Mouse (Mus musculus) activated CD4-positive, CD25-positive, alpha-beta regulatory T cell, adult 4 months (primary cell): Measurements from ENCODE around the gene Acr. TPM values are rescaled to one million over a fixed set of nuclear protein-coding genes. Genes with fewer than 3 reads are reported as not detected.

Experiments used
- ATAC-seq: one replicate; pipeline ENCODE4 v1.8.0; 2017
- polyA plus RNA-seq, 2 experiments: library from polyadenylated mRNA; unstranded; fragments of 100-300 nt; shearing (Covaris generic); gene quantifications; one replicate each; pipeline ENCODE4 v1.2.1; 2017

The Acr gene
- polyA plus RNA-seq, result not detected

- no peak for ATAC-seq
Measured at GRCm38 (mm10) chr15:89568114-89568513, at the start of gene Acr. Gene Acr (plus strand): TSS chr15:89568326.

- ATAC-seq, result no peak
Measured at GRCm38 (mm10) chr15:89521951-89522350, 46.2 kb upstream of the Acr start.

GRCm38 (mm10) chr15:89522566-89523282 lies 45.4 kb upstream of the Acr start:
- no peak for ATAC-seq

- no peak for ATAC-seq
Measured at GRCm38 (mm10) chr15:89523283-89523832, 44.8 kb upstream of the Acr start.

GRCm38 (mm10) chr15:89524001-89524571 lies 44.0 kb upstream of the Acr start:
- no peak for ATAC-seq

GRCm38 (mm10) chr15:89524611-89525415 lies 43.3 kb upstream of the Acr start:
- ATAC-seq, result no peak

GRCm38 (mm10) chr15:89525464-89525863 lies 42.7 kb upstream of the Acr start:
- ATAC-seq, result no peak

- no peak for ATAC-seq
Measured at GRCm38 (mm10) chr15:89525896-89526295, 42.2 kb upstream of the Acr start.

GRCm38 (mm10) chr15:89526776-89527325 lies 41.3 kb upstream of the Acr start:
- no peak for ATAC-seq

GRCm38 (mm10) chr15:89527466-89527865 lies 40.7 kb upstream of the Acr start:
- no peak for ATAC-seq

- ATAC-seq, result no peak
Measured at GRCm38 (mm10) chr15:89528201-89528850, 39.8 kb upstream of the Acr start.

- ATAC-seq, result no peak
Measured at GRCm38 (mm10) chr15:89528923-89529322, 39.2 kb upstream of the Acr start.

- no peak for ATAC-seq
Measured at GRCm38 (mm10) chr15:89530336-89530735, 37.8 kb upstream of the Acr start.

- no peak for ATAC-seq
Measured at GRCm38 (mm10) chr15:89531399-89531798, 36.7 kb upstream of the Acr start.

- ATAC-seq, result no peak
Measured at GRCm38 (mm10) chr15:89532026-89532923, 35.9 kb upstream of the Acr start.

GRCm38 (mm10) chr15:89532924-89533842 lies 34.9 kb upstream of the Acr start:
- ATAC-seq, result no peak

- no peak for ATAC-seq
Measured at GRCm38 (mm10) chr15:89533843-89534207, 34.3 kb upstream of the Acr start.

GRCm38 (mm10) chr15:89544171-89544570 lies 24.0 kb upstream of the Acr start:
- ATAC-seq, result no peak

- ATAC-seq, result no peak
Measured at GRCm38 (mm10) chr15:89547321-89547720, 20.8 kb upstream of the Acr start.
